Mouse (Mus musculus) left cerebral cortex, adult 8-10 months (tissue): ENCODE measurements around the gene Fam24b. TPM values are rescaled to one million over a fixed set of nuclear protein-coding genes. Genes with fewer than 3 reads are reported as not detected.

Experiments used
- DNase-seq, 2 experiments: peaks; one replicate each; pipeline ENCODE4 v3.0.0; 2022; ENCODE audit warnings: low spot score in 2 of 2
- total RNA-seq, 4 experiments: library from RNA; stranded (reverse); gene quantifications; 2 replicates each; pipeline ENCODE4 v1.2.4; 2022

Fam24b gene
- total RNA-seq, result not detected

GRCm38 (mm10) chr7:131329416-131329815 is at the start of gene Fam24b:
Fam24b (minus strand) TSS chr7:131329516.
- no peak for DNase-seq

- no peak for DNase-seq
These were observed 42.8 kb upstream of the Fam24b start for GRCm38 (mm10) chr7:131371880-131372651.

- no peak for DNase-seq
These were observed 42.1 kb upstream of the Fam24b start for GRCm38 (mm10) chr7:131371470-131371860.

- DNase-seq, result peak; percentile 80 to 83
These were observed 41.5 kb upstream of the Fam24b start, which contains the start of gene Pstk for GRCm38 (mm10) chr7:131370648-131371469. Pstk (plus strand) TSS chr7:131371141.

- no peak for DNase-seq
These were observed 34.8 kb upstream of the Fam24b start for GRCm38 (mm10) chr7:131364131-131364530.

- peak; percentile 83 to 94 for DNase-seq
These were observed 33.4 kb upstream of the Fam24b start, which contains the start of gene 2310057M21Rik for GRCm38 (mm10) chr7:131362615-131363300. 2310057M21Rik (minus strand) TSS chr7:131362759.

- DNase-seq, result no peak
These were observed 32.9 kb upstream of the Fam24b start for GRCm38 (mm10) chr7:131362269-131362614.

- DNase-seq, result no peak
These were observed 26.8 kb upstream of the Fam24b start for GRCm38 (mm10) chr7:131356105-131356504.

GRCm38 (mm10) chr7:131345856-131346541 is 16.7 kb upstream of the Fam24b start:
- no peak for DNase-seq

- no peak for DNase-seq
These were observed 8.3 kb upstream of the Fam24b start for GRCm38 (mm10) chr7:131337502-131338068.

- DNase-seq, result no peak
These were observed 4.2 kb upstream of the Fam24b start, which contains the start of gene Fam24a for GRCm38 (mm10) chr7:131333564-131333963. Fam24a (plus strand) TSS chr7:131333864.

GRCm38 (mm10) chr7:131331688-131332087 is 2.4 kb upstream of the Fam24b start:
- DNase-seq, result no peak

GRCm38 (mm10) chr7:131327054-131327453 is 2.3 kb downstream of the Fam24b start:
- no peak for DNase-seq

- DNase-seq, result no peak
These were observed 7.1 kb downstream of the Fam24b start, which contains the start of gene Cuzd1 for GRCm38 (mm10) chr7:131322192-131322591. Cuzd1 (minus strand) TSS chr7:131322292.

- no peak for DNase-seq
These were observed 11.0 kb downstream of the Fam24b start for GRCm38 (mm10) chr7:131318340-131318739.

GRCm38 (mm10) chr7:131317587-131317986 is 11.7 kb downstream of the Fam24b start:
- DNase-seq, result no peak

- DNase-seq, result no peak
These were observed 14.8 kb downstream of the Fam24b start for GRCm38 (mm10) chr7:131314493-131314892.

- DNase-seq, result no peak
These were observed 22.6 kb downstream of the Fam24b start for GRCm38 (mm10) chr7:131306733-131307132.

GRCm38 (mm10) chr7:131303340-131303739 is 26.0 kb downstream of the Fam24b start:
- DNase-seq, result no peak

GRCm38 (mm10) chr7:131297151-131297550 is 32.2 kb downstream of the Fam24b start:
- DNase-seq, result no peak
